Mouse (Mus musculus) testis, adult 2 months (tissue): Measurements from ENCODE around the gene C2cd4a. TPM values are rescaled to one million over a fixed set of nuclear protein-coding genes. Genes with fewer than 3 reads are reported as not detected.
A peak's percentile ranks its signal among the peaks of the same experiment; 100 is the strongest.

ENCODE experiments used
- H3K27ac ChIP-seq: fragments of 200-500 bp; 2 replicates; pipeline ENCODE4 v1.5.1; 2012; ENCODE audit warnings: low read depth, low read length; ENCODE audit not compliant: control insufficient read depth, insufficient read depth
- H3K27me3 ChIP-seq: fragments of 200-500 bp; 2 replicates; pipeline ENCODE4 v1.6.1; 2012; ENCODE audit warnings: mild to moderate bottlenecking, low read length, moderate library complexity; ENCODE audit not compliant: control insufficient read depth, insufficient read depth
- H3K36me3 ChIP-seq: fragments of 200-500 bp; 2 replicates; pipeline ENCODE4 v1.6.1; 2012; ENCODE audit warnings: mild to moderate bottlenecking, low read length; ENCODE audit not compliant: control insufficient read depth, insufficient read depth
- H3K4me1 ChIP-seq: fragments of 200-500 bp; 2 replicates; pipeline ENCODE4 v1.6.1; 2012; ENCODE audit warnings: low read length; ENCODE audit not compliant: control insufficient read depth, insufficient read depth
- H3K4me3 ChIP-seq: fragments of 200-500 bp; 2 replicates; pipeline ENCODE4 v1.5.1; 2012; ENCODE audit warnings: low read depth, mild to moderate bottlenecking, low read length, moderate library complexity, mixed read lengths; ENCODE audit not compliant: control insufficient read depth
- CTCF ChIP-seq: fragments of 200-500 bp; IDR thresholded peaks from 2 replicates; pipeline ENCODE4 v1.5.1; 2012; ENCODE audit warnings: low read depth, mild to moderate bottlenecking, inconsistent platforms, low read length, moderate library complexity; ENCODE audit not compliant: control insufficient read depth, insufficient read depth, insufficient replicate concordance
- POLR2A ChIP-seq: fragments of 200-500 bp; IDR thresholded peaks from 2 replicates; pipeline ENCODE4 v1.6.1; 2012; ENCODE audit warnings: low read depth, mild to moderate bottlenecking, inconsistent platforms, low read length, moderate library complexity; ENCODE audit not compliant: control insufficient read depth
- polyA plus RNA-seq: library from polyadenylated mRNA; depleted of rRNA; stranded (reverse); fragments of >200 nt; gene quantifications from 2 replicates; pipeline ENCODE4 v1.2.3, GENCODE M21; 2012

Gene C2cd4a
- polyA plus RNA-seq, 1 experiment = 0.10 TPM

DNA sequence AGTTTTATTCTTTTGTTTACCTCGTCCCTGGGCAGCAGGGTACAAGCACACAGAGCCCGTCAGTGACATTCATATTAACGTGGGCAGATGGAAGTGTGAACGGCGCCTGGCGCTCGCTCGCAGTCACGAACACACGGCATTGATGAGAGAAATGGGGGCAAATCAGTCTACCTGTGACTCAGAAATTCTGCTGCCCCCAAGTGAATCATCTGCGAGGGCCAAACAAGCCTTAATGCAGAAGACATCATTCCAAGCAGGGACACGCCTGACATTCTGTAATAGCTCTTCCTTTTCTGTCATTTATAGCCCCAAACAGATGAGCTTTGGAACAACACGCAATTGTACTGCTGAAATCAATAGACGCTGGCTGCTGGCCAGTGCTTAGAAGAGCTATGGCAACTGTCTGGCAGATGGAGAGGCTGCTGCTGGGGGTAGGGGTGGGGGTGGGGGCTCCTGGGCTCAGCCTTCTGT is 36.9 kb downstream of the C2cd4a start:
- H3K4me1 ChIP-seq = no peaks in the 10 kb centered on the region
- no peaks in the 10 kb centered on the region for H3K27me3 ChIP-seq
- TF ChIP-seq POLR2A (no peak), CTCF (no peak)
- no peak overlapping the region for H3K4me3 ChIP-seq
- no peak overlapping the region for H3K27ac ChIP-seq
- no peaks in the 10 kb centered on the region for H3K36me3 ChIP-seq

DNA sequence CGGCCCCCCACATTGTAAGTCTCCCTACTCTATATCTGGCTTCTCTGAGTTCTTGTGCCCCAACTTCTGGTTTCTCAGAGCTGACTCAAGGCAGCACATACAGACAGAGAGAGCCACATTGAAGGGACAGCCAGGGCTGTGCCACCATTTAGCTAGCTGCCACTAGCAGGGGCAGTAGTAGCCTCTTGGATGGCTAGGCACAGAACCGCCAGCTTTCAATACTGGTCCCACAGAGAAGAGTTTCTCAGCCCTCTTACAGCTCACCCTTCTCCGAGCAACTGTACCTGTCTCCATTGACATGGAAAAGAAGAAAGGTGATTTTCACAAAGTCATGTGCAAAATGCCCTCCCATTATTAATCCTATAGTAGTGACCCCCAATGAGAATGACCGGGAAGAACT is 37.5 kb downstream of the C2cd4a start:
- Histone ChIP-seq H3K27ac (no peak overlapping the region), H3K27me3 (no peaks in the 10 kb centered on the region), H3K4me3 (no peak overlapping the region)

DNA sequence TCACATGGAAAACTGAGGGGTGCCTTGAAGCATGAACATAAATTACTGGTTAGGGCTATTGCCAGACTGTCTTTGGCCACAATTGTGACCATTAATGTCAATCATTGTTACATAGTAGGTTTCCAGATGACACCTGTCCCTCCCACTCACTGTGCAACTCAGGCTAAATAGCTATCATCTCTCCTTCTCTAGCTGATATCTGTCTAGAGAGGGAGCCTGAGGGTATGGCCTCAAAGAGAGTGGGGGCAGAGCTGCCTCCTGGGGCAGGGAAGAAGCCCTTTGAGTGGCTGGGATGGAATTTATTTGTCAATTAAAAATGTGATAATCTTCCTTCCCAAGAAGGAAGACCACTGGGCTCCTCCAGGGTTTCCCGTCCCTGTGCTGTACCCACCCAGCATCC is 37.9 kb downstream of the C2cd4a start:
- Histone ChIP-seq H3K4me1 (no peaks in the 10 kb centered on the region), H3K27me3 (no peaks in the 10 kb centered on the region), H3K27ac (no peak overlapping the region), H3K36me3 (no peaks in the 10 kb centered on the region), H3K4me3 (no peak overlapping the region)
- TF ChIP-seq POLR2A (no peak), CTCF (no peak)

More for the DNA sequence above, 37.5 kb downstream of the C2cd4a start:
- Histone ChIP-seq H3K36me3 (no peaks in the 10 kb centered on the region), H3K4me1 (no peaks in the 10 kb centered on the region)
- TF ChIP-seq CTCF (no peak), POLR2A (no peak)

DNA sequence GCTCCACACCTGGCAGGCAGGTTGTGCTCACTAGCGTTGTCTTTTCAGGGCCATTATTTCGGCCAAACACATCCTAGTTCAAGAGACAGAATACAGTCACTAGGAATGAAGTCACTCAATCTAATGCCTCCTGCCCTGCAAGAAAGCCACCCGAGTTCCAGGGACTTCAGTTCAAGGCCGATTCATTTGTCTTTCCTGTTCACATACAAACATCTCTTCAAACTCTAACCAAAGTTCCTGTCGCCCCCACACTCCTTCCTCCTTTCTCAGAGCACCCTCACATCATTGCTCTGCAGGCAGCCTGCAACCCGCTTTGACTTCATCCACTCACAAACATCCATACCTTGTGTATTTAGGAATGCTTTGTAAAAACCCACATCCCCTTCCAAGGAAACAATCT is 38.6 kb downstream of the C2cd4a start:
- no peak overlapping the region for H3K4me3 ChIP-seq
- no peaks in the 10 kb centered on the region for H3K4me1 ChIP-seq
- H3K27ac ChIP-seq = no peak overlapping the region
- no peaks in the 10 kb centered on the region for H3K36me3 ChIP-seq
- no peaks in the 10 kb centered on the region for H3K27me3 ChIP-seq
- TF ChIP-seq POLR2A (no peak), CTCF (no peak)

DNA sequence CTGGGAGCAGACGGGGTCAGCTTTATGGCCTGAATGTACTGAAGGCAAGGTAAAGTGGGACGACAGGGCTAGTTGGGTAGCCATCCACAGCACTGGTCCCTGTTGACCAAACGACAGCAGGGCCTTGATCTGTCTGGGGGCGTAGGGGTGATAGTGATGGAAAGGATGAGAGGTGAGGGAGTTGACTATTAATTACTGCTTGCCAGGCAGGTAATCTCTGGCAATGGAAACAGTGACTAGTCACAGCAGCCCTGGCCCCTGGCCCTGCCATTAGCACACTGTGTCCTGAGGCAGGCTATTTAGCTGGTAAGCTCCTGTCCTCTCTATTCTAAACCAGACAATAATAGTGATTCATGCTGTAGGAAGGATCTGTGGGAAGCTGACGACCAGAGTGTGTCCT is 39.7 kb downstream of the C2cd4a start:
- no peaks in the 10 kb centered on the region for H3K36me3 ChIP-seq
- H3K27me3 ChIP-seq = no peaks in the 10 kb centered on the region
- TF ChIP-seq POLR2A (no peak), CTCF (no peak)
- H3K4me3 ChIP-seq = no peak overlapping the region
- H3K4me1 ChIP-seq = no peaks in the 10 kb centered on the region
- no peak overlapping the region for H3K27ac ChIP-seq

DNA sequence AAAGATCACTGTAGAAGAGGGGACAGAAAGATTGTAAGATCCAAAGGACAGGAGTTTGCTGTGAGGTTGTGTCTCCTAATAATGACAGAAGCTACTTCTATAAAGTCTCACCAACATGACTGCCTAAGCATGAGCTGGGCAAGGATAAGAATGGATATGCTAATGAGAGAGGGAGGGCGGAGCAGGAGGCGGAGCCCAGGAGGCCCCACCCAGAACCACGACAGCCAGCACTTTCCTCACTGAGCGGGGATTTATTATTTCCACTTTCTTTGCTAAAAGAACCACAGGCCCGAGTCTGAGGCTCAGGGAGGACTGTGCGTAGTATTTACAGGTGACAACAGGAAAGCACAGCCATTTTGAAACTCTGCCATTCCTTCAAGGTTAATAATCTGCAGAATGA is 44.5 kb downstream of the C2cd4a start:
- TF ChIP-seq POLR2A (no peak), CTCF (no peak)
- Histone ChIP-seq H3K27me3 (no peaks in the 10 kb centered on the region), H3K4me1 (no peaks in the 10 kb centered on the region), H3K4me3 (no peak overlapping the region), H3K27ac (no peak overlapping the region), H3K36me3 (no peaks in the 10 kb centered on the region)

DNA sequence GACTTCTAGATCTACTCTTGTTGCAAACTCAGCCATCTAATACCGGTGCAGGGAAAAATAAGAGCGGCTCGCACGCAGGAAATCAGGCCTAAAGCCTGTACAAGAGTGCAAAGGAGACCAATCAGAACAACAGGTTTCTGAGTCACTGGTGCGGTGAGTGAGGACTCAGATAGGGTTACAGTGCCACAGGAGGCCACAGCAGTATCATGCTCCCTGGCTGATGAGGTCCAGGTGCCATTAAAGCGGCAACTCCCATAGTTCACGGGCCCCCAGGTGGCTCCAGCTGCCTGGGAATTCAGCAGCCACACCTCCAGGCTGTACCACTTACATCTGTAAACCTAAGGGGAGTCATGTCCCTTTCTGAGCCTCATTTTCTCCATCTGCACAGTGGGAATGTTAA is 45.8 kb downstream of the C2cd4a start:
- TF ChIP-seq CTCF (no peak), POLR2A (no peak)
- Histone ChIP-seq H3K4me1 (no peaks in the 10 kb centered on the region), H3K27me3 (no peaks in the 10 kb centered on the region), H3K27ac (no peak overlapping the region), H3K36me3 (no peaks in the 10 kb centered on the region), H3K4me3 (no peak overlapping the region)

DNA sequence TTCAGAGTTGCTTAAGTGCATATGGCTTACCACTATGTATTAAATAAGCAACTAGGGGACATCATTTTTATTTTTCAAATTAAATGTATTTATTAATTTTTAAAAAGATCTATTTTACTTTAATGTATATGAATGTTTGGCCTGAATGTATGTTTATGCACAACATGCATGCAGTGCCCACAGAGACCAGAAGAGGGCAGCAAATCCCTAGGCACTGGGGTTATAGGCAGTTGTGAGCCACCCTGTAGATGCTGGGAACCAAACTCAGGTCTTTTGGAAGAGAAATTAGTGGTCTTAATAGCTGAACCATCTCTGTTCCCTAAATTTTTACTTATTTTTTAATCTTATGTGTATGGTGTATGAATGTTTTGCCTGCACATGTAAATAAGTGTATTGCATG is 48.2 kb downstream of the C2cd4a start:
- Histone ChIP-seq H3K4me1 (no peaks in the 10 kb centered on the region), H3K27me3 (no peaks in the 10 kb centered on the region), H3K36me3 (no peaks in the 10 kb centered on the region), H3K4me3 (no peak overlapping the region), H3K27ac (no peak overlapping the region)
- TF ChIP-seq CTCF = peak; percentile 63; the same call in 1 of the 2 replicates
- TF ChIP-seq POLR2A = no peak
